Mouse (Mus musculus) duodenum, adult 2 months (tissue): ENCODE data around the gene Syne3. TPM values are rescaled to one million over a fixed set of nuclear protein-coding genes. Genes with fewer than 3 reads are reported as not detected.

Source experiments
- polyA plus RNA-seq: library from polyadenylated mRNA; depleted of rRNA; stranded (reverse); fragments of >200 nt; gene quantifications from 2 replicates; pipeline ENCODE4 v1.2.3, GENCODE M21; 2012; ENCODE audit warnings: low replicate concordance; rRNA removed

The Syne3 gene
- 0.61 and 0.88 TPM in 2 replicates for polyA plus RNA-seq

DNA sequence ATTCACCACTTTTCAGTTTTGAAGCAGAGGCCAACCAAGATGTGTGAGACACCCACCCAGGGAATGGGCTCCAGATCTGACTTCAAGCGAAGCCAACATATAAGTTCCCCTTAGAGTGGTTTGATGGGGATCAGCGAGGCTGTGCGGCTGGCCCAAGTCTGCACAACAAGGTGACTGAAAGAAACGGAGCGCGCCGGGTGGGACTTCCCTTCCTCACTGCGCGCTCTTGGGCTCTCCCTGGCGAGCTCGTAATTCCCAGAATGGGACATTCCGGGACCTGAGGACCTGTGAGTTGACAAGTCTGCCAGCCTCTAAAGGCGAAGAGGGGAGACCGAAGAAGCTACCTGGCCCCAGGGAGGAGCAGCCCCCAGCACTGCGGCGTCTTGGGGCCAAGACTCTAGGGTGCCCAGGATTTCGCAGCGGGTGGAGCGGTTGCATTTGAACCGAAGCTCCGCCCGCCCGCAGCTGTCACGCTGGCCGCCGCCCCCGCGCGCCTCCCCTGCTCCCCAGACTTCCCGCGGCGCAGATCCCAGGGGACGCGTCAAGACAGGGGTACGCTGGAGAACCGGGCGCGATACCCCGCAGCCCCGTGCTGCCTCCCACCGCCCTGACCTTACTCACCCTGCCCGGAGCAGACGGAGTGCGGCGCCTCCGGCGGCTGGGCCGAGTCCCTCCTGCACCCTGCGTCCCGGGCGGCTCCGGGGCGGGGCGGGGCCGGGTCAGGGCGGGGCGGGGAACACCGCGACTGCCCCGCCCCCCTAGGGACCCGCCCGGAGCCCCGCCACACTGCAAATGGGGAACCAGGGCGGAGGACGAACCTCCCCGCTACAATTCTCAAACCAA lies at the start of gene Syne3:
Gene Syne3, minus strand, starts transcription at position 440 of the 843 bp plus-strand sequence.

DNA sequence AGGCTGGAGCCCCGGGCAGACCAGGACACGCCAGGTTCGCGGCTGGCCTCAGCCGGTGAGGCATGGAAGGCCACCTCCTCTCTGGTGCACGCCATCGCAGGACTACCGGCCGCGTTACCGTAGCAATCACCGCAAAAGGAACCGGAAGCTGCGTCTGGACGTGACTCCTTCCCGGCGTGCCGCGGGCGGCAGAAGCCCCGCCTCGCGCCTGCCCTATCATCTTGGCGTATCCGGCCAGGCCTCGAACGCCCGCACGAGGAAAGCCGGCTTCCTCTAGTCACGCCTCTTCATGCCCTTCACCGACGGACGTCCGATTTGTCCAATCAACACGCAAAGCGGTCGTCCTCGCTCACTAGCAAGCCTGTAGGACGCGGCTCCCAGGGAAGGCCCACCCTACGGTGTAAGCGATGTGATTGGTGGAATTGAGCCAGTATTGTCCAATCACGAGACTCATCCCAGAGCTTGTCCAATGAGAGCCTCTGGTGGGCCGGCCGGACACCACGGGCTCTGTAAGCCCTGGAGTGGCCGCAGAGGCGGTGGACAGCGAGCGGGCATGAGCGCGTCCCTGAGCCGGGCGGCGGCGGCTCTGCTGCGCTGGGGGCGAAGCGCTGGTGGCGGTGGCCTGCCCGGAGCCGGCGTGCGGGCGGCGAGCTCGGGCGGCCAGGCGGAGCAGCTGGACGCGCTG lies 22.7 kb upstream of the Syne3 start, which contains the start of gene Glrx5:
Gene Glrx5, plus strand, starts transcription at position 542 of the 685 bp plus-strand sequence.

Other genes with a start within 250 kb of the Syne3 start
- 2.1 and 4.2 TPM in 2 replicates for gene Clmn, start 144.7 kb downstream of the Syne3 start, polyA plus RNA-seq
- 68.9 and 98.2 TPM in 2 replicates for gene Glrx5, start 22.9 kb upstream of the Syne3 start, polyA plus RNA-seq
- not detected in 2 replicates for gene Tcl1b2, start 136.2 kb upstream of the Syne3 start, polyA plus RNA-seq
- not detected in 2 replicates for gene Tcl1b1, start 149.9 kb upstream of the Syne3 start, polyA plus RNA-seq
- gene Tcl1b5, start 166.5 kb upstream of the Syne3 start, polyA plus RNA-seq = not detected in 2 replicates
- gene Tcl1b3, start 181.2 kb upstream of the Syne3 start, polyA plus RNA-seq = not detected in 2 replicates
- not detected in 2 replicates for gene Tcl1b4, start 192.1 kb upstream of the Syne3 start, polyA plus RNA-seq
- not detected in 2 replicates for gene Tcl1, start 213.0 kb upstream of the Syne3 start, polyA plus RNA-seq